In the genomic region with DNA sequence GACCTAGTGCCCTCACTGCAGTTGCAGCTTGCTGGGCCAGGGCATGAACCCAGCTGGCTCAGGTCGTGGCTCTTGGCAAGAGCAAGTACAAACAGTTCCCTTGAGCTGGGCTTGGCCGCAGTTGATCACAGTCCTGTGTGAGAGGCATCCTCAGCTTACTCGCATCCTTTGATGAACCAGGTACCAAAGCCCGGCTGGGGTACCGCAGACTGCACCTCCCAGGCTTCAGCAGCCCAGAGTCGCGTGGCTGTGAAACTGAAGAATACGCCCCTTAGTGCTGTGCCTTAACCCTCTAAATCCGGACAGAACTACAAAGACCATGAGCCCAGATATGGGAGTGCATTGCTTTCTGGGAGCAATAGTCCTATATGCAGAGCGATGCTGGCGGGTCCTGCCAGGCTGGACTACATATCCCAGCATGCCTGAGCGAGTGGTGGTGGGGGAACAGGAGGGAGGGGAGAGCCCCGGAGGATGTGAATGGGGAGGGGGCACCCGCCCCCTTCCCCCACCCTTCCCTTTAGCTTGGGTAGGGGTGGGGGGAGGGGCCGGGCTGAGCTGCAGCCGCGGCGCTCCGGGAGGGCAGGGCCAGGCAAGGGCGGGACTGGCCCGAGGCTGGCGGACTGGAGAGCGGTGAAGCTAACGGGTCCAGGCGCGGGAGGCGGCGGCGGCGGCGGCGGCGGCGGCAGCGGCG, we compare ENCODE assay signal across 7 mouse cellular contexts. TPM values are rescaled to one million over a fixed set of nuclear protein-coding genes. Genes with fewer than 3 reads are reported as not detected.
DNase-seq lines count a peak whose midpoint lies in the region; ATAC-seq and TF ChIP-seq lines count a peak whose summit lies in the region.

A gene (plus strand): TSS at position 582 of the 691 bp plus-strand sequence.

- H3K9me3 ChIP-seq in embryonic facial prominence, embryonic 11.5 days (replicated peaks; ENCODE audit: control insufficient read depth, low read length) = no peaks in the 10 kb centered on the region
- H3K9me3 ChIP-seq in intestine, postnatal 0 days (ENCODE audit: control insufficient read depth) = no peaks in the 10 kb centered on the region
- no peaks in the 10 kb centered on the region for H3K9me3 ChIP-seq in midbrain, embryonic 11.5 days (ENCODE audit: control insufficient read depth, low read length)

- peak within 1 kb of the TSS; percentile 73 for H3K27ac ChIP-seq in embryonic facial prominence, embryonic 11.5 days (replicated peaks; ENCODE audit: low read depth, low read length)
- peak within 1 kb of the TSS; percentile 28; the same call in 1 of the 2 replicates for H3K27ac ChIP-seq in intestine, postnatal 0 days (ENCODE audit: low read depth, low read length)
- H3K27ac ChIP-seq in midbrain, embryonic 11.5 days (ENCODE audit: low read depth, low read length) = peak within 1 kb of the TSS; percentile 25; the same call in 1 of the 2 replicates

- intact Hi-C loops in left cerebral cortex, postnatal 4 days (cut with DNase I) = no loop called here

- peak; percentile 89 for DNase-seq in adrenal gland, postnatal 14 days
- peak; percentile 98 for DNase-seq in embryonic facial prominence, embryonic 11.5 days (ENCODE audit: low spot score)
- peak; percentile 96 for DNase-seq in left cerebral cortex, postnatal 4 days
- peak; percentile 98 for DNase-seq in midbrain, embryonic 11.5 days (ENCODE audit: low spot score, missing footprints)
- peak; percentile 92 for DNase-seq in skeletal muscle tissue, adult 2 months (ENCODE audit: low read depth, low spot score)

- ATAC-seq in embryonic facial prominence, embryonic 11.5 days (replicated peaks; ENCODE audit: insufficient number of reproducible peaks, low FRiP score, low TSS enrichment, low read depth) = peak; percentile 98
- ATAC-seq in granulocyte monocyte progenitor cell, adult 5-6 weeks (replicated peaks; ENCODE audit: poor library complexity, severe bottlenecking) = peak; percentile 77
- peak; percentile 81 for ATAC-seq in intestine, postnatal 0 days
- peak; percentile 99 for ATAC-seq in midbrain, embryonic 11.5 days (ENCODE audit: low FRiP score)

- H3K27me3 ChIP-seq in embryonic facial prominence, embryonic 11.5 days (ENCODE audit: control insufficient read depth, insufficient read depth, low read length) = no peaks in the 10 kb centered on the region
- no peaks in the 10 kb centered on the region for H3K27me3 ChIP-seq in intestine, postnatal 0 days (replicated peaks; ENCODE audit: control insufficient read depth, insufficient read depth, low read length)
- no peaks in the 10 kb centered on the region for H3K27me3 ChIP-seq in midbrain, embryonic 11.5 days (ENCODE audit: control insufficient read depth, insufficient read depth, low read length)

- peak within 1 kb of the TSS; percentile 95 for H3K9ac ChIP-seq in embryonic facial prominence, embryonic 11.5 days (replicated peaks; ENCODE audit: low read length)
- peak within 1 kb of the TSS; percentile 55 for H3K9ac ChIP-seq in intestine, postnatal 0 days (ENCODE audit: low read depth, low read length)
- peak within 1 kb of the TSS; percentile 93 for H3K9ac ChIP-seq in midbrain, embryonic 11.5 days (ENCODE audit: low read length)

- under 1% methylated on average over 35 of the region's 36 CpGs for WGBS in embryonic facial prominence, embryonic 11.5 days
- WGBS in intestine, postnatal 0 days = 2% methylated on average over 16 of the region's 36 CpGs
- WGBS in midbrain, embryonic 11.5 days = 3% methylated on average over 19 of the region's 36 CpGs

- no peak for TF ChIP-seq CTCF in intestine, postnatal 0 days (IDR thresholded peaks at IDR 0.05; ENCODE audit: low read depth)

- H3K36me3 ChIP-seq in embryonic facial prominence, embryonic 11.5 days (replicated peaks; ENCODE audit: control insufficient read depth, insufficient read depth, low read depth, low read length) = no peaks in the 10 kb centered on the region
- H3K36me3 ChIP-seq in intestine, postnatal 0 days (ENCODE audit: control insufficient read depth, insufficient read depth) = no peaks in the 10 kb centered on the region
- no peaks in the 10 kb centered on the region for H3K36me3 ChIP-seq in midbrain, embryonic 11.5 days (ENCODE audit: control insufficient read depth, insufficient read depth, low read length)

- peak within 1 kb of the TSS; percentile 80 for H3K4me3 ChIP-seq in embryonic facial prominence, embryonic 11.5 days (ENCODE audit: low read depth, low read length)
- H3K4me3 ChIP-seq in intestine, postnatal 0 days (ENCODE audit: low read depth, low read length) = peak within 1 kb of the TSS; percentile 70
- peak within 1 kb of the TSS; percentile 89 for H3K4me3 ChIP-seq in midbrain, embryonic 11.5 days (ENCODE audit: low read depth, low read length)

- peak within 1 kb of the TSS; percentile 89 for H3K4me2 ChIP-seq in embryonic facial prominence, embryonic 11.5 days (ENCODE audit: low read depth, low read length)
- H3K4me2 ChIP-seq in intestine, postnatal 0 days (replicated peaks; ENCODE audit: low read depth) = peak within 1 kb of the TSS; percentile 87
- H3K4me2 ChIP-seq in midbrain, embryonic 11.5 days = peak within 1 kb of the TSS; percentile 88

- no peaks in the 10 kb centered on the region for H3K4me1 ChIP-seq in embryonic facial prominence, embryonic 11.5 days (ENCODE audit: control insufficient read depth, insufficient read depth, low read length)
- H3K4me1 ChIP-seq in intestine, postnatal 0 days (replicated peaks; ENCODE audit: control insufficient read depth, insufficient read depth, low read length) = no peaks in the 10 kb centered on the region; the same call in 1 of the 2 replicates
- H3K4me1 ChIP-seq in midbrain, embryonic 11.5 days (ENCODE audit: control insufficient read depth, insufficient read depth, low read length) = peaks cover 19% of the 10 kb centered on the region

RNA-seq across cellular contexts. Expression of the gene that starts here (rescaled TPM):
- 18.5 and 21.6 TPM in 2 replicates for total RNA-seq in adrenal gland, postnatal 14 days (2021)
- 15.1 and 17.4 TPM in 2 replicates for polyA plus RNA-seq in embryonic facial prominence, embryonic 11.5 days (2014; fragmentation: Nextera tagmentation; extraction: Ambion mirVana)
- 8.3 and 9.4 TPM in 2 replicates for total RNA-seq in granulocyte monocyte progenitor cell, adult 5-6 weeks (2014; fragmentation: Nextera tagmentation)
- total RNA-seq in granulocyte monocyte progenitor cell, adult 5-6 weeks (2017) = 3.3 and 4.3 TPM in 2 replicates
- 4.9 and 5.1 TPM in 2 replicates for polyA plus RNA-seq in intestine, postnatal 0 days (2015; fragmentation: Nextera tagmentation; extraction: Ambion mirVana)
- 10 to 100 TPM; 78.9 to 80.6 TPM for total RNA-seq in left cerebral cortex, postnatal 4 days (2021)
- polyA plus RNA-seq in midbrain, embryonic 11.5 days (2014; fragmentation: Nextera tagmentation; extraction: Ambion mirVana) = 11.2 and 11.3 TPM in 2 replicates

Comparison
In these comparisons a context has a peak if more than half of its experiments do, and no peak if none do; other contexts are left out.
1. Peak in every context shown above with its lines: DNase-seq, ATAC-seq, H3K4me3 ChIP-seq and H3K27ac ChIP-seq.